Mouse (Mus musculus) lung, postnatal 0 days (tissue): ENCODE measurements around the gene Fbxl5.

Experiments
- CTCF ChIP-seq: IDR thresholded peaks from 2 replicates; pipeline ENCODE4 v1.5.1; 2016; ENCODE audit warnings: antibody characterized with exemption, mild to moderate bottlenecking
- EP300 ChIP-seq: IDR thresholded peaks from 2 replicates; pipeline ENCODE4 v1.6.1; 2016; ENCODE audit warnings: antibody characterized with exemption, mild to moderate bottlenecking, control low read depth

- TF ChIP-seq CTCF (no peak), EP300 (no peak)
These were observed 3.1 kb upstream of the Fbxl5 start for GRCm38 (mm10) chr5:43824580-43824979.
